Mouse (Mus musculus): ENCODE data around the gene Ndufs2.

- TF ChIP-seq CTCF (conservative IDR thresholded peaks at IDR 0.05; ENCODE audit: low read length) (no peak), POU5F1 (IDR thresholded peaks at IDR 0.05; ENCODE audit: borderline replicate concordance, low read length) (no peak)
Observed at GRCm38 (mm10) chr1:171229750-171230149, 21.4 kb downstream of the Ndufs2 start.
